11 mouse cellular contexts compared by ENCODE assay signal in the genomic region with DNA sequence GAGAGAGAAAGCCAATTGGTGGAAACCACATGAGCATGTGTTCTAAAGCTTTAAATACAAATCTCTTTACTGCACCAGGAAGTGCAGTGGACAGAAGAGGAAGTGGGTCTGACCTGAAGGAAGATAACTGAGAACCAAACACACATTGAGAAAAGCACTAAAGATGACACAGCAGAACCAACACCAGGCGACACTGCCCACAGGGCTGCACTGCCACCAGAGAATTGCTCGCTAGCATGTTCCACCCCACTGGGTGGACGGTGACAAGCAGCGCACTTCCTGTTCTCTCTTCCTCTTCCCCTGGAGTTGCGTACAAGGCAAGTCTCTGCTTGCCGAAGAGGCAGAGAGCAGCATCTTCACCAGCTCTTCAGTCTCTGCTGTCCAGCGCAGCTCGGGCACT.
DNase-seq lines count a peak whose midpoint lies in the region; ATAC-seq and TF ChIP-seq lines count a peak whose summit lies in the region.
"Had no signal": no experiment of that assay in that cellular context is flagged by ENCODE, and none has a peak within 500 bp of the region (broad histone marks: within the 10 kb centered on the region; RNA-seq: fewer than 3 reads in every experiment).

No protein-coding gene starts in this region.

- H3K36me3 ChIP-seq in kidney, embryonic 14.5 days (ENCODE audit: control insufficient read depth, insufficient read depth, low read length) = no peaks in the 10 kb centered on the region; the same call in 1 of the 2 replicates

- H3K27ac ChIP-seq in kidney, embryonic 14.5 days (ENCODE audit: low read depth, low read length) = no peak overlapping the region
- peak overlapping the region; percentile 99 for H3K27ac ChIP-seq in bone marrow macrophage, adult 2 months (ENCODE audit: insufficient read depth, low read depth, low read length)
- H3K27ac ChIP-seq: heart, adult 2 months; neural tube, embryonic 13.5 days had no signal

- TF ChIP-seq POLR2A in bone marrow macrophage, adult 2 months (IDR thresholded peaks at IDR 0.05; ENCODE audit: borderline replicate concordance, low read depth, low read length) = no peak

- H3K4me2 ChIP-seq in kidney, embryonic 14.5 days (replicated peaks; ENCODE audit: low read depth, low read length) = no peak overlapping the region
- H3K4me2 ChIP-seq: neural tube, embryonic 13.5 days had no signal

- no peak overlapping the region for H3K9ac ChIP-seq in kidney, embryonic 14.5 days (ENCODE audit: low read depth, low read length)
- H3K9ac ChIP-seq: neural tube, embryonic 13.5 days had no signal

- no peak for ATAC-seq in kidney, embryonic 14.5 days (ENCODE audit: low FRiP score, low TSS enrichment)

- H3K4me3 ChIP-seq in kidney, embryonic 14.5 days (ENCODE audit: low read length) = no peak overlapping the region
- peak overlapping the region; percentile 42 for H3K4me3 ChIP-seq in bone marrow macrophage, adult 2 months (ENCODE audit: insufficient read depth, low read length)
- H3K4me3 ChIP-seq: heart, adult 2 months; neural tube, embryonic 13.5 days had no signal

- H3K27me3 ChIP-seq in kidney, embryonic 14.5 days (ENCODE audit: control insufficient read depth, insufficient read depth, low read length) = no peaks in the 10 kb centered on the region
- H3K27me3 ChIP-seq: neural tube, embryonic 13.5 days had no signal

- H3K4me1 ChIP-seq in kidney, embryonic 14.5 days (ENCODE audit: control insufficient read depth, insufficient read depth, low read length) = no peaks in the 10 kb centered on the region
- H3K4me1 ChIP-seq in bone marrow macrophage, adult 2 months (ENCODE audit: control insufficient read depth, insufficient read depth, low read length) = peaks cover 53% of the 10 kb centered on the region
- H3K4me1 ChIP-seq: neural tube, embryonic 13.5 days had no signal

- no peak for TF ChIP-seq CTCF in bone marrow macrophage, adult 2 months (IDR thresholded peaks at IDR 0.05; ENCODE audit: low read depth, low read length)

- peak; percentile 13 for DNase-seq in kidney, postnatal 14 days
- DNase-seq in lung, postnatal 10 days = peak; percentile 38
- peak; percentile 74 to 82 for DNase-seq in spleen, postnatal 4 days (ENCODE audit: low spot score in 2 of 2)
- no peak for DNase-seq in urinary bladder, postnatal 10 days (ENCODE audit: low spot score)
- no peak for DNase-seq in adrenal gland, postnatal 10 days
- DNase-seq in embryo, embryonic 9.5 days (ENCODE audit: extremely low spot score) = no peak
- DNase-seq: cerebellum, adult 8-10 months had no signal

- H3K9me3 ChIP-seq in kidney, embryonic 14.5 days (ENCODE audit: control insufficient read depth, low read length) = no peaks in the 10 kb centered on the region
- H3K9me3 ChIP-seq: neural tube, embryonic 13.5 days had no signal

- WGBS in kidney, embryonic 14.5 days = 89% methylated on average over 8 of the region's 8 CpGs

Comparison
In these comparisons a context has a peak if more than half of its experiments do, and no peak if none do; other contexts are left out.
1. DNase-seq: peak in kidney, postnatal 14 days (single experiment), lung, postnatal 10 days (single experiment) and spleen, postnatal 4 days (2 of 2); none in urinary bladder, postnatal 10 days (single experiment), adrenal gland, postnatal 10 days (single experiment) and embryo, embryonic 9.5 days (single experiment).